Mouse (Mus musculus) cortical plate, adult 2 months (tissue): ENCODE results near the gene Ptpn18. TPM values are rescaled to one million over a fixed set of nuclear protein-coding genes. Genes with fewer than 3 reads are reported as not detected.

ENCODE experiments used
- H3K27ac ChIP-seq: fragments of 200-500 bp; 2 replicates; pipeline ENCODE4 v1.5.1; 2012; ENCODE audit warnings: low read length, control low read depth, inconsistent platforms; ENCODE audit not compliant: insufficient read depth
- H3K4me1 ChIP-seq: fragments of 200-500 bp; 2 replicates; pipeline ENCODE4 v1.6.1; 2011; ENCODE audit warnings: low read length; ENCODE audit not compliant: control insufficient read depth, insufficient read depth
- H3K4me3 ChIP-seq: fragments of 200-500 bp; 2 replicates; pipeline ENCODE4 v1.5.1; 2011; ENCODE audit warnings: mild to moderate bottlenecking, low read length, control low read depth; ENCODE audit not compliant: insufficient read depth
- CTCF ChIP-seq: fragments of 200-500 bp; IDR thresholded peaks from 2 replicates; pipeline ENCODE4 v1.5.1; 2011; ENCODE audit warnings: mild to moderate bottlenecking, control low read depth, low read length; ENCODE audit not compliant: insufficient read depth; ENCODE audit errors: extremely low read depth
- POLR2A ChIP-seq: fragments of 200-500 bp; IDR thresholded peaks from 2 replicates; pipeline ENCODE4 v1.6.1; 2011; ENCODE audit warnings: mild to moderate bottlenecking, low read length, control low read depth; ENCODE audit not compliant: insufficient read depth; ENCODE audit errors: extremely low read depth
- polyA plus RNA-seq: library from polyadenylated mRNA; depleted of rRNA; stranded (reverse); fragments of >200 nt; gene quantifications from 2 replicates; pipeline ENCODE4 v1.2.3, GENCODE M21; 2012; rRNA removed

Ptpn18 gene
- polyA plus RNA-seq, result 8.4 and 8.5 TPM in 2 replicates

DNA sequence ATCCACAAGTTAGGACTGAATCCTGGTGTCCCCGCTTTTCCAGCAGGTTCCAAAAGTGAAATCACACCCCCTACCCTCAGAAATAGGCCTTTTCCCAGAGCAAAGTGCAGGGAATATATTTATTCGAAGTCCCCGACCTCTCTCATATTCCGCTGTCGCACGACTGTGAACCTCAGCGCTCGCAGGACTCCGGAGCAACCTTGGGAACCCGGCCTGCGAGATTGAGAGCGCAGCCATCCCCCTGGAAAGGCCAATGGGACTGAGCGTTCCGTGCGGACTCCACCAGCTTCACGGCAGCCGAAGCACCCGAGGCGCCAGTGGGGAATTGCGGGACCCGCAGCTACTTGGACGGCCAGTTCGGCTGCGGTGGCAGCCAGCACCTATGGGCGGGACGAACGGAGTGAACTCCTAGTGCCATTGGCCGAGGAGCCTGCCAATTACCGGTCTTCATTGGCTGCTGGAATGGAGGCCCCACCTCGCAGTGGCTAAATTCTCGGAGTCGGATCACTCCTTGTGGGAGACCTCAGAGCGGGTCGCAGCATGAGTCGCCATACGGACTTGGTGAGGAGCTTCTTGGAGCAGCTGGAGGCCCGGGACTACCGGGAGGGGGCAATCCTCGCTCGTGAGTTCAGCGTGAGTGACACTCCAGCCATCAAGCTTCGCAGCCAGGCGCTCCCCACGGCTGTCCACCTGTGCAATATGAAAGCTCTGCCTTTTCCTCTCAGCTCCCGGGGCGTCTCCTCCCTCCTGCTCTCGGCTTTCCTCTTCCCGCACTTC lies at the start of gene Ptpn18:
Ptpn18 (plus strand) TSS at position 479 of the 777 bp plus-strand sequence.
- TF ChIP-seq POLR2A (no peak), CTCF (no peak)
- H3K4me1 ChIP-seq, result peaks cover 2% of the 10 kb centered on the region; the same call in 1 of the 2 replicates
- H3K27ac ChIP-seq, result no peak within 1 kb of the TSS
- H3K4me3 ChIP-seq, result peak within 1 kb of the TSS; percentile 72

- Histone ChIP-seq H3K4me3 (no peak overlapping the region), H3K4me1 (no peaks in the 10 kb centered on the region), H3K27ac (no peak overlapping the region)
- no peak for TF ChIP-seq CTCF
- no peak for TF ChIP-seq POLR2A
Measured at GRCm38 (mm10) chr1:34428466-34428865, 31.1 kb upstream of the Ptpn18 start.

DNA sequence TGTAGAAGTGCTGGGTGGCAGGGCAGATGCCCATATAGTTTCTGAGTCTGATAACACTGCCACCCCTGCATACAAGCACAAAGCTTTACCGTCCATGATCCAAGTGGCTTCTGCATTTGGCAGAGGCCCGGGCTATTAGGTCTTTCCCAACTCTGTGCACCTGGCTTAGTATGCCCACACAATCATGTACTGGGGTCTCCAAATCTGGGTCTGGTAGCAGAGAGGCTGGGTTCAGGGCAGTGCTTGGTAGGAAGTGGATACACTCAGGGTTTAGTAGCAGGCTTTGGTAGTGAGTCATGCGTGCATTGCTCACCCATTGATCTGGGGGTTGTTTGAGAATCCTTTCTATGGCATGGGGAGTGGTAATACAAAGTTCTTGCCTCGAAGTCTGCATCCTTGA lies 30.3 kb upstream of the Ptpn18 start:
- no peak overlapping the region for H3K27ac ChIP-seq
- no peak overlapping the region for H3K4me3 ChIP-seq
- 0 out of 2 replicates have a peak, but pooled peaks cover 2% of the 10 kb centered on the region for H3K4me1 ChIP-seq
- TF ChIP-seq POLR2A, result no peak
- no peak for TF ChIP-seq CTCF

DNA sequence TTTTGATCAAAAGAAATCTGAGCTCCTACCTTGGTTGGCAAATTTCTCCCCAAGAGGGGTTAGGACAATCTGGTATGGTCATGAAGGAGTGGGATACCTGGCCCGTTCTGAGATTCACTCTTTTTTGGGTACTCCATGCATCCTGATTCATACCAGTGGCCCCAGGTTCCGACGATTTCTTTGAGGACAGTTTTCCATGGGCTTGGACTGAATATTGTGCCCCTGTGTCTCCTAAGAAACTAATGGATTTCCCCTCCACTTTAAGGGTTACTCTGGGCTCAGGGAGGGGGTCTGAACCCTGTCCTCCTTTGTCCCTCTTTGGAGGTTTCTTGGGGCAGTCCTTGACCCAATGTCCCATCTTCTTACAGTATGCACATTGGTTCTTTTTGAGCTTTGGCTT lies 28.6 kb upstream of the Ptpn18 start:
- Histone ChIP-seq H3K4me3 (no peak overlapping the region), H3K27ac (no peak overlapping the region), H3K4me1 (0 out of 2 replicates have a peak, but pooled peaks cover 2% of the 10 kb centered on the region)
- no peak for TF ChIP-seq POLR2A
- no peak for TF ChIP-seq CTCF

DNA sequence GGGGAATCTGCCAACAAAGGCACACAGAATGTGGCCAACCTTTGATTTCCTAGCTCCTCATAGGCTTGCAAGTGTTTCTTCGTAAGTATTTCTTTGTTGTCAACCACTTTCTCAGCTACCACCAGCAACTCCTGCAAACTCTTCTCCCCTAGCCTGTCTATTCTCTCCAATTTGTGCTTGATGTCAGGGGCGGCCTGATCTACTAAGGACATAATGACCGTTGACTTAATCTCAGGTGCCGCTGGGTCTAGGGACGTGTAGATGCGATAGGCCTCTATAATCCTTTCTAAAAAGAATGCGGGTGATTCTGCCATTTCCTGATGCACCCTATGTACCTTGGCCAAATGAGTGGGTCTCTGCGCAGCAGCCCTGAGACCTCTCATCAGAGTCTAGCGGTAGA lies 28.1 kb upstream of the Ptpn18 start:
- 0 out of 2 replicates have a peak, but pooled peaks cover 2% of the 10 kb centered on the region for H3K4me1 ChIP-seq
- no peak overlapping the region for H3K27ac ChIP-seq
- H3K4me3 ChIP-seq, result no peak overlapping the region
- TF ChIP-seq POLR2A (no peak), CTCF (no peak)

GRCm38 (mm10) chr1:34432411-34432775 lies 27.2 kb upstream of the Ptpn18 start:
- H3K4me3 ChIP-seq, result peak overlapping the region; percentile 41
- H3K4me1 ChIP-seq, result 0 out of 2 replicates have a peak, but pooled peaks cover 2% of the 10 kb centered on the region
- TF ChIP-seq POLR2A (no peak), CTCF (no peak)
- no peak overlapping the region for H3K27ac ChIP-seq

DNA sequence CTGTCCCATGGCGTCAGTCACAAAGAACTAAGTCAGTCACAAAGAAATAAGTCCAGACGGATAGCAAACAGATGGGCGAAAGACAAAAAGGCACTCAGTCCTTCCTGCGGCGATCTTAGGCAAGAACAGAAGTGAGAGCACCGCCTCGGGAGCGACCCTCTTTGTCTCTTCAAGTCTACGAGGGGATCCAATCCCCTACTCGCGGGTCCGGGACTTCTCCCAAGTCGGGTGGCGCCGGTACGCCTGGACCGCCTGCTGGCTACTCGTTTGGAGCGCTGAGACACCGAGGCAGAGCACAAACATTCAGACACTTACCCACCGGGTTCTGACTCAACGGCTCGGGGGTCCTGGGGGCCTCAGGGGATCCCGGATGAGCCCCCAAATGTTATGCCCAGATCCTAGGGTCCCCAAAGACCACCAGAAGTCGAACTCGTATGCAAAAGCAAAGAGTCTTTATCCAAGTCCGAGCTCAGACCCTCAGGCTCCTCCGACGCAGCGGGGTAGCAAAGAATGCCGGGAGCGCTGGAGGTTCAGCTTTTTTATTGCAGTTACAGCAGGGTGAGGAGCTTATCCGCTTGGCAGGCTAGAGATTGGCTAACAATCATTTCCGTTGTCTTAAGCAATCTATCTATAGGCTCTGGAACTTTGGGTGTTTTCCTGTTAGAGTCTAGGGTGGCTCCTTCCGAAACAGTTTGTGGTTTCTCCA lies 26.6 kb upstream of the Ptpn18 start:
- TF ChIP-seq POLR2A (peak; percentile 83), CTCF (no peak)
- Histone ChIP-seq H3K4me3 (peak overlapping the region; percentile 41), H3K4me1 (0 out of 2 replicates have a peak, but pooled peaks cover 2% of the 10 kb centered on the region), H3K27ac (no peak overlapping the region)

DNA sequence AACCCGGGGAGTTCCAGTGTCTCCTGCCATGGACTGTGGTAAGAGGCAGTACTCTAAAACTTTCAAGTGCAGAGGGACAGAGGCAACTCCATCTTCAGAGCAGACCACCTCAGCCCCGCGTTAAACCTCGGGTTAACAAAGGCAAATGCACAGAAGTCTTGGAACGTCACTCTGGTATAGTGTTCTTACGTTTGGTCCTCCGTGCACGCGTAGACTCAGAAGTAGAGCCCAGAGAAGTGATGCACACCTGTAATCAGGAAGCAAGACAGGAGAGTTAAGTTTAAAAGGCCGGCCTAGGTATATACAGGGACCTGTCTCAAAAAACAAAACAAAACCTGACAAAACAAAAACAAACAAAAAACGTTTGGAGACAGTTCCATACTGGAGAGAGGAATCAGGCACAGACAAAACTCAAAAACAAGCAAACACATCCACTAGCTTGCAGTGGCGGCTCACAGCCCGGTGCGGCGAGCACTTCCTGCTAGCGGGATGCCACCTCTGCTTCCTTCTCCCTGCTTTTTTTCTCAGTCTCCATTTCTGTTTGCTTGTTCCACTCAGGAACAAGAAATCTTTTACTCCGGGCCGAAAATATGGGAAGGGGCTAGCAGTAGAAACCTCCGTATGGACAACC lies 25.6 kb upstream of the Ptpn18 start:
- Histone ChIP-seq H3K4me3 (peak overlapping the region; percentile 41), H3K4me1 (0 out of 2 replicates have a peak, but pooled peaks cover 2% of the 10 kb centered on the region), H3K27ac (no peak overlapping the region)
- TF ChIP-seq POLR2A (no peak), CTCF (no peak)

- Histone ChIP-seq H3K4me1 (0 out of 2 replicates have a peak, but pooled peaks cover 2% of the 10 kb centered on the region), H3K4me3 (peak overlapping the region; percentile 41), H3K27ac (no peak overlapping the region)
- TF ChIP-seq POLR2A, result peak; percentile 21; the same call in 1 of the 2 replicates
- no peak for TF ChIP-seq CTCF
Measured at GRCm38 (mm10) chr1:34434660-34435160, 24.9 kb upstream of the Ptpn18 start.
